Mouse (Mus musculus) lung, adult 2 months (tissue): ENCODE results near the gene Hmgcs1.

Experiments
- CTCF ChIP-seq: fragments of 200-500 bp; IDR thresholded peaks from 2 replicates; pipeline ENCODE4 v1.5.1; 2011; ENCODE audit warnings: mild to moderate bottlenecking, low read length, control low read depth; ENCODE audit not compliant: insufficient read depth
- POLR2A ChIP-seq: fragments of 200-500 bp; IDR thresholded peaks from 2 replicates; pipeline ENCODE4 v1.6.1; 2011; ENCODE audit warnings: low read depth, mild to moderate bottlenecking, control low read depth, low read length, borderline replicate concordance; ENCODE audit errors: extremely low read depth

DNA sequence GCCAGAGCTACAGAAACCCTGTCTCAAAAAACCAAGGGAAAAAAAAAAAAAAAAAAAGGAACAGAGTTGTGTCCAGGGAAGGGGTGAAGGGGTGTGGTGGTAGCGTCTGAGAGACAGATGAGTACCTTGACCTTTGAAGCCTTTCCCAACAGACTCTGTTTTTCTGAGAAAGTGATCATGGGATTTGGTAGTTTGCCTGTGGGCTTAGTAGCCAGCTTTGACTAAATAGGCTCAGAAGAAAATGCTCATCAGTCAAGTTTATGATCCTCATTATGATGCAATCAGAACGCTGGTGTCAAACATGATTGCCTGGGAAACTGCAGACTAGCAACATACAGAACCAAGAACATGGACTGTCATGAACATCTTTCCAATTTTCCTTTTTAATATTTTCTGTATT lies 10.5 kb upstream of the Hmgcs1 start:
- TF ChIP-seq CTCF (no peak), POLR2A (no peak)
